Mouse (Mus musculus): ENCODE results near the gene 1600012H06Rik. TPM values are rescaled to one million over a fixed set of nuclear protein-coding genes. Genes with fewer than 3 reads are reported as not detected.
"Not testable (repeated sequence)": the region's sequence is repeated elsewhere in the genome, so short reads cannot be mapped to it uniquely, and the experiment has no call there.

Gene 1600012H06Rik
- 41.7 and 43.5 TPM in 2 replicates for polyA plus RNA-seq (2015; fragmentation: Nextera tagmentation; extraction: Ambion mirVana)

GRCm38 (mm10) chr17:14943009-14943728, at the start of gene 1600012H06Rik, which contains the start of gene Wdr27:
1600012H06Rik (plus strand) TSS chr17:14943184.
Wdr27 (minus strand) TSS chr17:14943158.
- WGBS, result under 1% methylated on average over 54 of the region's 54 CpGs
- H3K27ac ChIP-seq (ENCODE audit: low read length), result peak within 1 kb of the TSS; percentile 63
- peaks cover 12% of the 10 kb centered on the region; the same call in 1 of the 2 replicates for H3K36me3 ChIP-seq (ENCODE audit: control insufficient read depth, insufficient read depth, low read length)
- peaks cover 12% of the 10 kb centered on the region for H3K4me1 ChIP-seq (replicated peaks; ENCODE audit: control insufficient read depth, insufficient read depth, low read length)
- peak; percentile 99 for ATAC-seq (ENCODE audit: low read depth)
- H3K9me3 ChIP-seq (ENCODE audit: control insufficient read depth, low read length), result no peaks in the 10 kb centered on the region
- no peaks in the 10 kb centered on the region for H3K27me3 ChIP-seq (ENCODE audit: control insufficient read depth, insufficient read depth, low read depth, low read length)
- peak within 1 kb of the TSS; percentile 68 for H3K4me3 ChIP-seq (ENCODE audit: low read length)
- H3K9ac ChIP-seq (ENCODE audit: low read length), result peak within 1 kb of the TSS; percentile 80
- peak within 1 kb of the TSS; percentile 70 for H3K4me2 ChIP-seq (ENCODE audit: low read depth, low read length)

GRCm38 (mm10) chr17:14895058-14895457, 47.9 kb upstream of the 1600012H06Rik start:
- H3K4me3 ChIP-seq (ENCODE audit: low read length); ATAC-seq (ENCODE audit: low read depth); H3K36me3 ChIP-seq (ENCODE audit: control insufficient read depth, insufficient read depth, low read length); H3K27me3 ChIP-seq (ENCODE audit: control insufficient read depth, insufficient read depth, low read depth, low read length); H3K4me1 ChIP-seq (replicated peaks; ENCODE audit: control insufficient read depth, insufficient read depth, low read length); H3K27ac ChIP-seq (ENCODE audit: low read length); H3K4me2 ChIP-seq (ENCODE audit: low read depth, low read length); H3K9ac ChIP-seq (ENCODE audit: low read length); H3K9me3 ChIP-seq (ENCODE audit: control insufficient read depth, low read length): not testable (repeated sequence)

- no peak for ATAC-seq (ENCODE audit: low read depth)
- Histone ChIP-seq H3K27me3 (ENCODE audit: control insufficient read depth, insufficient read depth, low read depth, low read length) (no peaks in the 10 kb centered on the region), H3K9ac (ENCODE audit: low read length) (no peak overlapping the region), H3K27ac (ENCODE audit: low read length) (no peak overlapping the region), H3K4me1 (replicated peaks; ENCODE audit: control insufficient read depth, insufficient read depth, low read length) (no peaks in the 10 kb centered on the region), H3K4me2 (ENCODE audit: low read depth, low read length) (no peak overlapping the region), H3K4me3 (ENCODE audit: low read length) (no peak overlapping the region), H3K9me3 (ENCODE audit: control insufficient read depth, low read length) (no peaks in the 10 kb centered on the region), H3K36me3 (ENCODE audit: control insufficient read depth, insufficient read depth, low read length) (no peaks in the 10 kb centered on the region)
- WGBS, result 63% methylated on average over 1 of the region's 1 CpGs
Observed at GRCm38 (mm10) chr17:14898972-14899371, 44.0 kb upstream of the 1600012H06Rik start.

- 82% methylated on average over 3 of the region's 3 CpGs for WGBS
- no peak overlapping the region for H3K4me3 ChIP-seq (ENCODE audit: low read length)
- peaks cover 2% of the 10 kb centered on the region; the same call in 1 of the 2 replicates for H3K27me3 ChIP-seq (ENCODE audit: control insufficient read depth, insufficient read depth, low read depth, low read length)
- H3K4me1 ChIP-seq (replicated peaks; ENCODE audit: control insufficient read depth, insufficient read depth, low read length), result no peaks in the 10 kb centered on the region
- no peak overlapping the region for H3K9ac ChIP-seq (ENCODE audit: low read length)
- ATAC-seq (ENCODE audit: low read depth), result no peak
- H3K4me2 ChIP-seq (ENCODE audit: low read depth, low read length), result no peak overlapping the region
- H3K36me3 ChIP-seq (ENCODE audit: control insufficient read depth, insufficient read depth, low read length), result no peaks in the 10 kb centered on the region
- no peak overlapping the region for H3K27ac ChIP-seq (ENCODE audit: low read length)
- no peaks in the 10 kb centered on the region for H3K9me3 ChIP-seq (ENCODE audit: control insufficient read depth, low read length)
Observed at GRCm38 (mm10) chr17:14903212-14903611, 39.8 kb upstream of the 1600012H06Rik start.

GRCm38 (mm10) chr17:14904206-14904605, 38.8 kb upstream of the 1600012H06Rik start:
- H3K4me3 ChIP-seq (ENCODE audit: low read length), result no peak overlapping the region
- ATAC-seq (ENCODE audit: low read depth), result no peak; the same call in 1 of the 2 replicates
- 81% methylated on average over 6 of the region's 6 CpGs for WGBS
- H3K27me3 ChIP-seq (ENCODE audit: control insufficient read depth, insufficient read depth, low read depth, low read length), result peaks cover 2% of the 10 kb centered on the region; the same call in 1 of the 2 replicates
- H3K36me3 ChIP-seq (ENCODE audit: control insufficient read depth, insufficient read depth, low read length), result no peaks in the 10 kb centered on the region
- no peak overlapping the region for H3K9ac ChIP-seq (ENCODE audit: low read length)
- H3K4me2 ChIP-seq (ENCODE audit: low read depth, low read length), result no peak overlapping the region
- H3K9me3 ChIP-seq (ENCODE audit: control insufficient read depth, low read length), result no peaks in the 10 kb centered on the region
- H3K4me1 ChIP-seq (replicated peaks; ENCODE audit: control insufficient read depth, insufficient read depth, low read length), result no peaks in the 10 kb centered on the region
- no peak overlapping the region for H3K27ac ChIP-seq (ENCODE audit: low read length)

- 48% methylated on average over 7 of the region's 7 CpGs for WGBS
- H3K4me1 ChIP-seq (replicated peaks; ENCODE audit: control insufficient read depth, insufficient read depth, low read length), result no peaks in the 10 kb centered on the region
- no peak overlapping the region for H3K4me3 ChIP-seq (ENCODE audit: low read length)
- peaks cover 2% of the 10 kb centered on the region; the same call in 1 of the 2 replicates for H3K27me3 ChIP-seq (ENCODE audit: control insufficient read depth, insufficient read depth, low read depth, low read length)
- no peaks in the 10 kb centered on the region for H3K36me3 ChIP-seq (ENCODE audit: control insufficient read depth, insufficient read depth, low read length)
- 0 out of 2 replicates have a peak, but pooled peaks have one; percentile 15 for ATAC-seq (ENCODE audit: low read depth)
- H3K4me2 ChIP-seq (ENCODE audit: low read depth, low read length), result no peak overlapping the region
- no peak overlapping the region for H3K27ac ChIP-seq (ENCODE audit: low read length)
- no peak overlapping the region for H3K9ac ChIP-seq (ENCODE audit: low read length)
- H3K9me3 ChIP-seq (ENCODE audit: control insufficient read depth, low read length), result no peaks in the 10 kb centered on the region
Observed at GRCm38 (mm10) chr17:14904637-14905265, 38.2 kb upstream of the 1600012H06Rik start.

GRCm38 (mm10) chr17:14906611-14907010, 36.4 kb upstream of the 1600012H06Rik start:
- Histone ChIP-seq H3K36me3 (ENCODE audit: control insufficient read depth, insufficient read depth, low read length) (no peaks in the 10 kb centered on the region), H3K4me3 (ENCODE audit: low read length) (no peak overlapping the region), H3K27ac (ENCODE audit: low read length) (no peak overlapping the region), H3K27me3 (ENCODE audit: control insufficient read depth, insufficient read depth, low read depth, low read length) (peaks cover 2% of the 10 kb centered on the region; the same call in 1 of the 2 replicates), H3K4me2 (ENCODE audit: low read depth, low read length) (no peak overlapping the region), H3K9me3 (ENCODE audit: control insufficient read depth, low read length) (no peaks in the 10 kb centered on the region), H3K4me1 (replicated peaks; ENCODE audit: control insufficient read depth, insufficient read depth, low read length) (no peaks in the 10 kb centered on the region), H3K9ac (ENCODE audit: low read length) (no peak overlapping the region)
- 31% methylated on average over 1 of the region's 1 CpGs for WGBS
- no peak for ATAC-seq (ENCODE audit: low read depth)

GRCm38 (mm10) chr17:14907136-14907535, 35.8 kb upstream of the 1600012H06Rik start:
- no peak overlapping the region for H3K4me3 ChIP-seq (ENCODE audit: low read length)
- peaks cover 2% of the 10 kb centered on the region; the same call in 1 of the 2 replicates for H3K27me3 ChIP-seq (ENCODE audit: control insufficient read depth, insufficient read depth, low read depth, low read length)
- no peaks in the 10 kb centered on the region for H3K36me3 ChIP-seq (ENCODE audit: control insufficient read depth, insufficient read depth, low read length)
- no peak overlapping the region for H3K4me2 ChIP-seq (ENCODE audit: low read depth, low read length)
- H3K4me1 ChIP-seq (replicated peaks; ENCODE audit: control insufficient read depth, insufficient read depth, low read length), result no peaks in the 10 kb centered on the region
- H3K27ac ChIP-seq (ENCODE audit: low read length), result no peak overlapping the region
- H3K9me3 ChIP-seq (ENCODE audit: control insufficient read depth, low read length), result no peaks in the 10 kb centered on the region
- no peak for ATAC-seq (ENCODE audit: low read depth)
- no peak overlapping the region for H3K9ac ChIP-seq (ENCODE audit: low read length)
- 54% methylated on average over 12 of the region's 12 CpGs for WGBS

GRCm38 (mm10) chr17:14909331-14909730, 33.7 kb upstream of the 1600012H06Rik start:
- Histone ChIP-seq H3K27me3 (ENCODE audit: control insufficient read depth, insufficient read depth, low read depth, low read length) (no peaks in the 10 kb centered on the region; the same call in 1 of the 2 replicates), H3K4me2 (ENCODE audit: low read depth, low read length) (no peak overlapping the region), H3K9me3 (ENCODE audit: control insufficient read depth, low read length) (no peaks in the 10 kb centered on the region), H3K36me3 (ENCODE audit: control insufficient read depth, insufficient read depth, low read length) (no peaks in the 10 kb centered on the region), H3K9ac (ENCODE audit: low read length) (no peak overlapping the region), H3K27ac (ENCODE audit: low read length) (no peak overlapping the region), H3K4me1 (replicated peaks; ENCODE audit: control insufficient read depth, insufficient read depth, low read length) (no peaks in the 10 kb centered on the region), H3K4me3 (ENCODE audit: low read length) (no peak overlapping the region)
- no peak for ATAC-seq (ENCODE audit: low read depth)
- WGBS, result 74% methylated on average over 5 of the region's 5 CpGs
